Mouse (Mus musculus) lung, adult 2 months (tissue): ENCODE measurements around the gene Slf2.

Experiments
- CTCF ChIP-seq: fragments of 200-500 bp; IDR thresholded peaks from 2 replicates; pipeline ENCODE4 v1.5.1; 2011; ENCODE audit warnings: mild to moderate bottlenecking, low read length, control low read depth; ENCODE audit not compliant: insufficient read depth
- POLR2A ChIP-seq: fragments of 200-500 bp; IDR thresholded peaks from 2 replicates; pipeline ENCODE4 v1.6.1; 2011; ENCODE audit warnings: low read depth, mild to moderate bottlenecking, control low read depth, low read length, borderline replicate concordance; ENCODE audit errors: extremely low read depth

GRCm38 (mm10) chr19:45007425-45008191 is 76.7 kb downstream of the Slf2 start:
- TF ChIP-seq POLR2A (no peak), CTCF (no peak)
